Mouse (Mus musculus): ENCODE data around the gene Mrps18c. TPM values are rescaled to one million over a fixed set of nuclear protein-coding genes. Genes with fewer than 3 reads are reported as not detected.

The Mrps18c gene
- total and polyA plus RNA-seq, 3 experiments, result 33.9 to 78.2 (median 77.2) TPM

GRCm38 (mm10) chr5:100845848-100846598 lies 47.6 kb downstream of the Mrps18c start:
- H3K79me2 ChIP-seq (replicated peaks; ENCODE audit: control insufficient read depth, insufficient read depth, low read length), result peaks cover 2% of the 10 kb centered on the region; the same call in 1 of the 2 replicates
- H3K27me3 ChIP-seq (ENCODE audit: control insufficient read depth, insufficient read depth, low read length), result no peaks in the 10 kb centered on the region
- intact Hi-C loops (cut with DNase I), result loop anchor here (1.0 to 2.0 kb wide), 2 partner anchors 16 to 47 kb away; partner anchors contain the start of genes Helq and Mrps18c
- WGBS, result under 1% methylated on average over 51 of the region's 52 CpGs
- H3K9ac ChIP-seq (ENCODE audit: low read depth, low read length), result peak overlapping the region; percentile 85
- no peaks in the 10 kb centered on the region for H3K36me3 ChIP-seq (ENCODE audit: control insufficient read depth, insufficient read depth, low read length)
- peak overlapping the region; percentile 80 for H3K27ac ChIP-seq
- TF ChIP-seq POLR2A (IDR thresholded peaks at IDR 0.05; ENCODE audit: insufficient read depth, low read depth, low read length) (peak; percentile 31; the same call in 1 of the 2 replicates), EP300 (IDR thresholded peaks at IDR 0.05; ENCODE audit: insufficient read depth, low read depth, low read length) (no peak), CTCF (IDR thresholded peaks at IDR 0.05) (no peak)
- H3K4me3 ChIP-seq, result peak overlapping the region; percentile 80
- peaks cover 3% of the 10 kb centered on the region; the same call in 1 of the 2 replicates for H3K4me1 ChIP-seq (ENCODE audit: control insufficient read depth, insufficient read depth, low read length)
- peak; percentile 87 to 88 for DNase-seq

DNA sequence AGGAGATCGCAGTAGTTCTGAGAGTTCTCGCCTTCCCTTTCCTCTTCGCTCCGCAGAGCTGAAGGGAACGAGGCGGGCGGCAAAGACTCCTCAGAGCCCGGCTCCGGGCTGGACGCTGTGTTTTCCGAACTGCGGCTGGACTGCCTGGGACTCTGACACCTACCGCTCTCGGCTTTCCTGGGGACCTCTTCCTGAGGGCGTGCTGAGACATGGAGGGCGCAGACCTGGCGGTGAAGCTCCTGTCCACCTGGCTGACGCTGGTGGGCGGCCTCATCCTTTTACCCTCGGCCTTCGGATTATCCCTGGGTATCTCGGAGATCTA lies 48.1 kb downstream of the Mrps18c start:
- no peak for TF ChIP-seq CTCF (IDR thresholded peaks at IDR 0.05)
- no peak for TF ChIP-seq EP300 (IDR thresholded peaks at IDR 0.05; ENCODE audit: insufficient read depth, low read depth, low read length)
- TF ChIP-seq POLR2A (IDR thresholded peaks at IDR 0.05; ENCODE audit: insufficient read depth, low read depth, low read length), result no peak

DNA sequence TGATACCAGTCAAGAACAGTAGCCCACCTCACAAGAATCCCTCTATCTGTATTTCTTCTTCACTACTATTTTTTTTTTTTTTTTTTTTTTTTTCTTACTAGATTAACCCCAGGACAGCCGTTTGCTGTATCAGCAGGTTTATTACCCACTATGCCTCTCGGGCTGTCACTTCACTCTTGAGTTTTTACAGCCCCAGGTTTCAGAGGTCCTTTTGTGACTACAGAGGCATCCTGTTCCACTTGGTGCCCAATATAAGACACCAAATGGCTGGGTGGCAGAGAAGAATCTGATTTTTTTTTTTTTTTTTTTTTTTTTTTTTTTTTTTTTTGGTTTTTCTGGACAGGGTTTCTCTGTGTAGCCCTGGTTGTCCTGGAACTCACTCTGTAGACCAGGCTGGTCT lies 48.7 kb downstream of the Mrps18c start:
- Histone ChIP-seq H3K79me2 (replicated peaks; ENCODE audit: control insufficient read depth, insufficient read depth, low read length) (peaks cover 2% of the 10 kb centered on the region; the same call in 1 of the 2 replicates), H3K4me3 (peak overlapping the region; percentile 80; the same call in 1 of the 2 replicates), H3K36me3 (ENCODE audit: control insufficient read depth, insufficient read depth, low read length) (no peaks in the 10 kb centered on the region), H3K27ac (no peak overlapping the region; the same call in 1 of the 2 replicates), H3K9ac (ENCODE audit: low read depth, low read length) (peak overlapping the region; percentile 85; the same call in 1 of the 2 replicates), H3K27me3 (ENCODE audit: control insufficient read depth, insufficient read depth, low read length) (no peaks in the 10 kb centered on the region), H3K4me1 (ENCODE audit: control insufficient read depth, insufficient read depth, low read length) (peaks cover 3% of the 10 kb centered on the region; the same call in 1 of the 2 replicates)
- intact Hi-C loops (cut with DNase I), result loop anchor here (2.0 kb wide), 1 partner anchor 48 kb away; the partner anchor contains the start of genes Helq and Mrps18c
- TF ChIP-seq POLR2A (IDR thresholded peaks at IDR 0.05; ENCODE audit: insufficient read depth, low read depth, low read length), result no peak
- no peak for TF ChIP-seq CTCF (IDR thresholded peaks at IDR 0.05)
- DNase-seq, result no peak
- 18% methylated on average over 2 of the region's 2 CpGs for WGBS

More for the DNA sequence above, 48.1 kb downstream of the Mrps18c start:
- Histone ChIP-seq H3K4me3 (peak overlapping the region; percentile 80), H3K4me1 (ENCODE audit: control insufficient read depth, insufficient read depth, low read length) (peaks cover 3% of the 10 kb centered on the region; the same call in 1 of the 2 replicates), H3K9ac (ENCODE audit: low read depth, low read length) (peak overlapping the region; percentile 85), H3K36me3 (ENCODE audit: control insufficient read depth, insufficient read depth, low read length) (no peaks in the 10 kb centered on the region), H3K79me2 (replicated peaks; ENCODE audit: control insufficient read depth, insufficient read depth, low read length) (peaks cover 2% of the 10 kb centered on the region; the same call in 1 of the 2 replicates), H3K27ac (peak overlapping the region; percentile 80), H3K27me3 (ENCODE audit: control insufficient read depth, insufficient read depth, low read length) (no peaks in the 10 kb centered on the region)
- under 1% methylated on average over 22 of the region's 22 CpGs for WGBS
- no peak for DNase-seq
- intact Hi-C loops (cut with DNase I), result loop anchor here (1.0 to 2.0 kb wide), 2 partner anchors 16 to 48 kb away; partner anchors contain the start of genes Helq and Mrps18c

- 63% methylated on average over 4 of the region's 4 CpGs for WGBS
- no peak for DNase-seq
- intact Hi-C loops (cut with DNase I), result no loop called here
- TF ChIP-seq EP300 (IDR thresholded peaks at IDR 0.05; ENCODE audit: insufficient read depth, low read depth, low read length) (no peak), CTCF (IDR thresholded peaks at IDR 0.05) (no peak), POLR2A (IDR thresholded peaks at IDR 0.05; ENCODE audit: insufficient read depth, low read depth, low read length) (no peak)
- Histone ChIP-seq H3K79me2 (replicated peaks; ENCODE audit: control insufficient read depth, insufficient read depth, low read length) (peaks cover 2% of the 10 kb centered on the region; the same call in 1 of the 2 replicates), H3K4me3 (no peak overlapping the region), H3K9ac (ENCODE audit: low read depth, low read length) (no peak overlapping the region), H3K4me1 (ENCODE audit: control insufficient read depth, insufficient read depth, low read length) (no peaks in the 10 kb centered on the region), H3K27ac (no peak overlapping the region), H3K27me3 (ENCODE audit: control insufficient read depth, insufficient read depth, low read length) (no peaks in the 10 kb centered on the region), H3K36me3 (ENCODE audit: control insufficient read depth, insufficient read depth, low read length) (no peaks in the 10 kb centered on the region)
Measured at GRCm38 (mm10) chr5:100853963-100854362, 55.5 kb downstream of the Mrps18c start.

Other genes starting within 250 kb of the Mrps18c start
- 1 to 10 TPM; 1.5 to 3.1 TPM for gene Plac8, start 226.4 kb upstream of the Mrps18c start, total RNA-seq (2021)
- gene Plac8, start 226.4 kb upstream of the Mrps18c start, polyA plus RNA-seq (2012; rRNA removed), result 3.7 and 8.0 TPM in 2 replicates
- 100 to 1,000 TPM in 1 of 2 experiments, 10 to 100 TPM in 1; 95.9 to 109 TPM for gene Coq2, start 123.5 kb upstream of the Mrps18c start, total RNA-seq (2021)
- 106 and 161 TPM in 2 replicates for gene Coq2, start 123.5 kb upstream of the Mrps18c start, polyA plus RNA-seq (2012; rRNA removed)
- 1 to 10 TPM; 1.0 to 2.3 TPM for gene Hpse, start 78.9 kb upstream of the Mrps18c start, total RNA-seq (2021)
- gene Hpse, start 78.9 kb upstream of the Mrps18c start, polyA plus RNA-seq (2012; rRNA removed), result 0.88 and 1.2 TPM in 2 replicates
- 1 to 10 TPM; 2.1 to 2.9 TPM for gene Helq, start within 50 bp of the Mrps18c start, total RNA-seq (2021)
- 3.0 and 3.8 TPM in 2 replicates for gene Helq, start within 50 bp of the Mrps18c start, polyA plus RNA-seq (2012; rRNA removed)
- gene Abraxas1, start 22.3 kb downstream of the Mrps18c start, total RNA-seq (2021), result 1 to 10 TPM; 8.3 to 9.0 TPM
- 6.9 and 12.5 TPM in 2 replicates for gene Abraxas1, start 22.3 kb downstream of the Mrps18c start, polyA plus RNA-seq (2012; rRNA removed)
- 10 to 100 TPM; 22.1 to 24.2 TPM for gene Gpat3, start 47.1 kb downstream of the Mrps18c start, total RNA-seq (2021)
- 7.1 and 11.8 TPM in 2 replicates for gene Gpat3, start 47.1 kb downstream of the Mrps18c start, polyA plus RNA-seq (2012; rRNA removed)

Measured in heart, adult 2 months (tissue).